Mouse (Mus musculus): Measurements from ENCODE around the gene Osbpl3.

DNA sequence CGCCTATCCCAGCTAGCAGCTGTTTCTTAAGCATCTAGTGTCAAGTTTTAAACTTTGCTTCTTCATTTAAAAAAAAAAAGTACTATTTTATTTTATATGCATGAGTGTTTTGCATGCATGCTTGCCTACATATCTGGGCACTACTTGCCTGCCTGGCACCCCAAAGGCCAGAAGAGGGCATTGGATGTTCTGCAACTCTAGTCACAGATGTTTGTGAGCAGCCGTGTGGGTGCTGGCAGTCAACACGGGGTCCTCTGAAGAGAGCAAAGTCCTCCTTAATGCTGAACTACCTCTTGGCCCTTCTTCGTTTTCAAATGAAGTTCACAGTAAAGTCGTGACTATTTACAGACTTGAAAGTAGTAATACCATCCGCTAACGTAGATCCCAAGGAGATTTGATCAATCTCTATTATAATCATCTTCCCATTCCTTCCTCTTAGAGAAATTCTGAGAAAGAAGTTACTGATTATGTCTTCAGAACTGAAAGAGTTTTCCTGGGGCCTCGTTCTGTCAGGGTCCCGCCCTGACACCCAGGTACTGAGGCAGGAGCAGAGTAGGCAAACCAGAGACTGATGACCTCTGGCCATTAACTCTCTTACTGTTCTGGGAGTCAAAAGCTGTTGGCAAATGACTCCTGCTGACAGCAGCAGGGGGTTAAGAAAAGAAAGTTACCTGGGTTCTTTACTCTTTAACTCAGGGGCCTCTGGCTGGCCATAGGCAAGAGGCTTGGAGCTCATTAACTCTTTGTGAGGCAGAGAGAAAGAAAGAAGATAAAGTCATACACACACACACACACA lies 8.9 kb upstream of the Osbpl3 start:
- no peak for TF ChIP-seq CTCF (IDR thresholded peaks at IDR 0.05; ENCODE audit: low read depth, low read length)
- TF ChIP-seq POLR2AphosphoS5 (IDR thresholded peaks at IDR 0.05; ENCODE audit: insufficient replicate concordance, low read depth, low read length): no peak
